Mouse (Mus musculus) heart, embryonic 14.5 days (tissue): Measurements from ENCODE around the gene Cdipt. TPM values are rescaled to one million over a fixed set of nuclear protein-coding genes. Genes with fewer than 3 reads are reported as not detected.
A peak's percentile ranks its signal among the peaks of the same experiment; 100 is the strongest.

ENCODE experiments used
- ATAC-seq: fragments of 200-750 bp; cut with Nextera tagmentation; 2 replicates; pipeline ENCODE4 v1.8.0; 2017; ENCODE audit warnings: low read depth, moderate TSS enrichment; ENCODE audit not compliant: insufficient number of reproducible peaks, insufficient read depth, low FRiP score
- H3K27ac ChIP-seq, 2 experiments: fragments of 200-500 bp in 1 of 2; fragments of 300-500 bp in 1 of 2; sonication (generic) in 1 of 2; replicated peaks in 1 of 2; 2 replicates each; pipeline ENCODE4 v1.5.1; 2012 to 2014; ENCODE audit warnings: low read depth in 2 of 2, low read length in 2 of 2, control low read depth in 1 of 2, mild to moderate bottlenecking in 1 of 2, mixed read lengths in 1 of 2; ENCODE audit not compliant: control insufficient read depth in 1 of 2, insufficient read depth in 1 of 2
- H3K27me3 ChIP-seq: fragments of 300-500 bp; sonication (generic); 2 replicates; pipeline ENCODE4 v1.6.1; 2014; ENCODE audit warnings: mild to moderate bottlenecking, low read length, control low read depth; ENCODE audit not compliant: control insufficient read depth, insufficient read depth
- H3K36me3 ChIP-seq: fragments of 300-500 bp; sonication (generic); 2 replicates; pipeline ENCODE4 v1.6.1; 2014; ENCODE audit warnings: mild to moderate bottlenecking, control low read depth, low read length, mixed read lengths; ENCODE audit not compliant: control insufficient read depth, insufficient read depth
- H3K4me1 ChIP-seq, 2 experiments: fragments of 200-500 bp in 1 of 2; fragments of 300-500 bp in 1 of 2; sonication (generic) in 1 of 2; 2 replicates each; pipeline ENCODE4 v1.6.1; 2012 to 2014; ENCODE audit warnings: low read length in 2 of 2, control low read depth in 1 of 2, mixed read lengths in 1 of 2; ENCODE audit not compliant: control insufficient read depth in 2 of 2, insufficient read depth in 2 of 2
- H3K4me2 ChIP-seq: fragments of 300-500 bp; sonication (generic); 2 replicates; pipeline ENCODE4 v1.6.1; 2014; ENCODE audit warnings: mild to moderate bottlenecking, low read length
- H3K4me3 ChIP-seq, 2 experiments: fragments of 200-500 bp in 1 of 2; fragments of 300-500 bp in 1 of 2; sonication (generic) in 1 of 2; 2 replicates each; pipeline ENCODE4 v1.5.1; 2012 to 2014; ENCODE audit warnings: low read length in 2 of 2, mild to moderate bottlenecking in 2 of 2, control low read depth in 1 of 2, low read depth in 1 of 2, moderate library complexity in 1 of 2; ENCODE audit not compliant: control insufficient read depth in 1 of 2, insufficient read depth in 1 of 2
- H3K9ac ChIP-seq: fragments of 300-500 bp; sonication (generic); 2 replicates; pipeline ENCODE4 v1.6.1; 2014; ENCODE audit warnings: mild to moderate bottlenecking, low read length
- H3K9me3 ChIP-seq: fragments of 300-500 bp; sonication (generic); 2 replicates; pipeline ENCODE4 v1.6.1; 2016; ENCODE audit warnings: low read length, control low read depth; ENCODE audit not compliant: control insufficient read depth
- WGBS: fragments of 180-500 bp; shearing (Covaris S2); extraction: QIAGEN DNeasy Blood & Tissue Kit; methylation state at CpG from one replicate; pipeline ENCODE4 v1.1.7; 2014; 5-methylcytosine and 5-hydroxymethylcytosine counted together
- polyA plus RNA-seq: library from polyadenylated mRNA; unstranded; fragments of >200 nt; fragmentation: Nextera tagmentation; extraction: Ambion mirVana; gene quantifications from 2 replicates; pipeline ENCODE4 v1.2.1, GENCODE M21; 2014

The Cdipt gene
- polyA plus RNA-seq, 1 experiment from 2014 or later, result 74.6 TPM

- Histone ChIP-seq H3K9me3 (no peaks in the 10 kb centered on the region), H3K36me3 (peaks cover 11% of the 10 kb centered on the region; the same call in 1 of the 2 replicates), H3K9ac (no peak overlapping the region), H3K4me3 (no peak overlapping the region), H3K4me1 (peaks cover 4 to 9% of the 10 kb centered on the region in 2 experiments; a peak in 2 of 4 replicates), H3K27me3 (peaks cover 35% of the 10 kb centered on the region), H3K27ac (no peak overlapping the region), H3K4me2 (no peak overlapping the region)
- WGBS, result 75% methylated on average over 10 of the region's 10 CpGs
- ATAC-seq, result no peak
Observed at GRCm38 (mm10) chr7:126948626-126949025, 27.1 kb upstream of the Cdipt start.

- no peak; the same call in none of the 2 replicates for ATAC-seq
- 1% methylated on average over 21 of the region's 21 CpGs for WGBS
Observed at GRCm38 (mm10) chr7:126949403-126949792, 26.3 kb upstream of the Cdipt start, which contains the start of gene Asphd1. Gene Asphd1, minus strand, starts transcription at chr7:126949582.

GRCm38 (mm10) chr7:126949793-126950646 lies 25.7 kb upstream of the Cdipt start, which contains the start of gene Sez6l2:
Gene Sez6l2, plus strand, starts transcription at chr7:126950563.
- H3K9me3 ChIP-seq, result no peaks in the 10 kb centered on the region
- peak within 1 kb of the TSS; percentile 39 to 46 for H3K4me3 ChIP-seq
- no peak within 1 kb of the TSS for H3K27ac ChIP-seq
- peaks cover 4 to 9% of the 10 kb centered on the region in 2 experiments; a peak in 2 of 4 replicates for H3K4me1 ChIP-seq
- H3K9ac ChIP-seq, result peak within 1 kb of the TSS; percentile 39; the same call in 1 of the 2 replicates
- ATAC-seq, result peak; percentile 83
- peak within 1 kb of the TSS; percentile 95 for H3K4me2 ChIP-seq
- 0 out of 2 replicates have a peak, but pooled peaks cover 4% of the 10 kb centered on the region for H3K36me3 ChIP-seq
- under 1% methylated on average over 42 of the region's 42 CpGs for WGBS
- peaks cover 35% of the 10 kb centered on the region for H3K27me3 ChIP-seq

More at GRCm38 (mm10) chr7:126949403-126949792, 26.3 kb upstream of the Cdipt start, which contains the start of gene Asphd1:
- H3K36me3 ChIP-seq, result peaks cover 11% of the 10 kb centered on the region; the same call in 1 of the 2 replicates
- H3K4me3 ChIP-seq, result peak within 1 kb of the TSS; percentile 39 to 46
- no peaks in the 10 kb centered on the region for H3K9me3 ChIP-seq
- peak within 1 kb of the TSS; percentile 39; the same call in 1 of the 2 replicates for H3K9ac ChIP-seq
- H3K4me1 ChIP-seq, result peaks cover 4 to 9% of the 10 kb centered on the region in 2 experiments; a peak in 2 of 4 replicates
- peaks cover 35% of the 10 kb centered on the region for H3K27me3 ChIP-seq
- H3K4me2 ChIP-seq, result peak within 1 kb of the TSS; percentile 95
- no peak within 1 kb of the TSS for H3K27ac ChIP-seq

- no peak for ATAC-seq
- Histone ChIP-seq H3K4me2 (peak overlapping the region; percentile 95; the same call in 1 of the 2 replicates), H3K4me3 (no peak overlapping the region), H3K9ac (no peak overlapping the region), H3K4me1 (peaks cover 4 to 9% of the 10 kb centered on the region in 2 experiments; a peak in 2 of 4 replicates), H3K36me3 (no peaks in the 10 kb centered on the region), H3K27ac (no peak overlapping the region), H3K9me3 (no peaks in the 10 kb centered on the region), H3K27me3 (peaks cover 35% of the 10 kb centered on the region)
- 6% methylated on average over 26 of the region's 26 CpGs for WGBS
Observed at GRCm38 (mm10) chr7:126950647-126951615, 24.8 kb upstream of the Cdipt start.

- H3K27ac ChIP-seq, result no peak overlapping the region
- no peak overlapping the region for H3K4me3 ChIP-seq
- H3K4me2 ChIP-seq, result no peak overlapping the region
- H3K9me3 ChIP-seq, result no peaks in the 10 kb centered on the region
- peaks cover 4 to 9% of the 10 kb centered on the region in 2 experiments; a peak in 2 of 4 replicates for H3K4me1 ChIP-seq
- ATAC-seq, result no peak
- peaks cover 35% of the 10 kb centered on the region for H3K27me3 ChIP-seq
- H3K36me3 ChIP-seq, result no peaks in the 10 kb centered on the region
- H3K9ac ChIP-seq, result no peak overlapping the region
- 14% methylated on average over 4 of the region's 4 CpGs for WGBS
Observed at GRCm38 (mm10) chr7:126951741-126952140, 24.0 kb upstream of the Cdipt start.

GRCm38 (mm10) chr7:126952646-126953045 lies 23.1 kb upstream of the Cdipt start:
- Histone ChIP-seq H3K4me1 (peaks cover 4 to 9% of the 10 kb centered on the region in 2 experiments; a peak in 2 of 4 replicates), H3K4me2 (no peak overlapping the region), H3K27me3 (peaks cover 35% of the 10 kb centered on the region), H3K9ac (no peak overlapping the region), H3K27ac (no peak overlapping the region), H3K9me3 (no peaks in the 10 kb centered on the region), H3K36me3 (no peaks in the 10 kb centered on the region), H3K4me3 (no peak overlapping the region)
- ATAC-seq, result no peak
- WGBS, result 1% methylated on average over 8 of the region's 8 CpGs

- ATAC-seq, result no peak
- no peaks in the 10 kb centered on the region for H3K36me3 ChIP-seq
- H3K9ac ChIP-seq, result no peak overlapping the region
- H3K4me3 ChIP-seq, result no peak overlapping the region
- 48% methylated on average over 3 of the region's 3 CpGs for WGBS
- no peaks in the 10 kb centered on the region for H3K9me3 ChIP-seq
- H3K27ac ChIP-seq, result no peak overlapping the region
- no peak overlapping the region for H3K4me2 ChIP-seq
- peaks cover 33% of the 10 kb centered on the region for H3K27me3 ChIP-seq
- H3K4me1 ChIP-seq, result peaks cover 0 to 2% of the 10 kb centered on the region in 2 experiments; a peak in 2 of 4 replicates
Observed at GRCm38 (mm10) chr7:126955125-126955524, 20.6 kb upstream of the Cdipt start.
